Mouse (Mus musculus) urinary bladder, postnatal 10 days (tissue): ENCODE measurements around the gene Dph5.

Experiments used
- DNase-seq: peaks from one replicate; pipeline ENCODE4 v3.0.0; 2022; ENCODE audit warnings: low spot score

Dph5 gene

DNA sequence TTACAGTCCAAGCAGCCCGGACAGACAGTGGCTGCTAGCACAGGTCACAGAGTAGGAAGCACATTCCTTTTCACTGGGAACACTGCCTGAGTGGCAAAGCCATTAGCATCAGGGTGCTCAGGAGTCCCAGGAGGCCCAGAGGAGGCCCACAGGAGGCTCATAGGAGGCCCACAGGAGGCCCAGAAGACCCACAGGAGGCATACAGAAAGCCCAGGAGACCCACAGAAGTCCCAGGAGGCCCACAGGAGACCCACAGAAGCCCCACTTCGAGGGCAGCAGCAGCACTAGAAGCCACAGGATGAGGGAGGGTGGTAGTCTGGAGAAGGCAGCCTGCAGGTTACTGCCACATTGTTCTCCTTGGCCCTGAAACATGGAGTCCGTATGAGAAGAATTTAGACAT lies 65.5 kb downstream of the Dph5 start:
- DNase-seq = no peak

DNA sequence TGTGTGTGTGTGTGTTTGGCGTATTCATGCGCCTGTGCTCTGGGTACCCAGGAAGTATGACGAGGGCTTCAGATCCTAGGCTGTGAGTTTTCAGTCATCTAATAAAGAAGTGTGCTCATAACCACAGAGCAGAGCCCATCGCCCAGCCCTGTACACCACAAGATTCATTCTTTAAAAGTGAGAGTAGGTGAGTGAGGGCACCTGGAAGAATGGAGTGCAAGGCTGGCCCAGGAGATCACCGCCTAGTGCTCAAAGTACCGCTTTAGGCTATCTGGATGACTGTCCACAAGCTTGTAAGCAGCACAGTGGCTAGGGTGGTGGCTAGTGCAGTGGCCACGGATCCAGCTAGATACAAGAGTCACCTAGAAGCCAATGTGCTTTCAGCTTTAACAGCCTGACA lies 69.6 kb downstream of the Dph5 start:
- no peak for DNase-seq

DNA sequence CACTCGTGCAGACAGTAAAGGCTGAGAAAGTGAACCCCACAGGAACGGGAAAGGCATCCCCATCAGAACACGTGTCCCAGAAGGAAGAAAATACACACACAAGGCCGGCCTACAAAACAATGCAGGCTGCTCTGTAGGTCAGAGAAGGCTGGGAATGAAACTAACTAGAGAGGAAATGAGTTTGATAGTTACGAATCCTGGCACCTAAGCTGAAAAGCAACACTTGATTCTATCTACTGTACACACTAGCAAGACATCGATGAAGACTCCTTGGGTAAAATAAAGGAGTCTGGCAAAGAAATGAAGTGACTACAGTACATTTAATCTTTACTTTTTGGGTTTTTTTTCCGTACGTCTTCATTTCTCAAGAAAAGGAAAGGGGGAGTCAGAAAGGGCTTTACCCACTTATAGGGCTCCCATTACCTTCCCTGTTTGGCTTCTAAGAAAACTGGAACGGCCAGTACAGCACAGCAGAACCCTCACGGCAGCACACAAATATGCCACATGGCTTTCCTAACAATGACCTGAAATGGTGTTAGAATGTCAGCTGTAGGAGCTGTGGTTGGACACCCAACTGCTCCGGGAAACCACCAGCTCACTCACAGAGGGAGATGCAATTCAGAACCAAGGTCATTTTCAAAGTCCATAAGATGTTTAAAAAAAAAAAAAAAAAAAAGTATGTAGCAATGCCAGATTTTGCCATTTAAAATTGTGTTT lies 73.8 kb downstream of the Dph5 start:
- no peak for DNase-seq

DNA sequence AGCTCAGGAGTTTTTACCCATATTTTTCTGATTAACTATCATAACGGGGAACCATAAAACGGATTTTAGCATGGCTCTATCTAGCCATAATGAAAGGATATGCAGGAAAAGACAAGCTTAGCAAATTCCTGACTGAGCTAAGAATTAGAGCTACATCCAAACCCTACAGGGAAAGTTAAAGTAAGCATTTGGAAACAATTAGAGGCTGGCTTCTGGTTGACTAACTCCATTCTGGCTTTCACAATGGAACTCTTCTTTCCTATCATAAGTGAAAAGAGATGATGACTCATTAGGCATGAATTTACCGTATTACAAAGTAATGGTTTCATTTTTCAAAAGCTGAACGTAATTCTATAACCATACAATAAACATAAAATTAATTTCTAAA lies 74.4 kb downstream of the Dph5 start:
- no peak for DNase-seq

DNA sequence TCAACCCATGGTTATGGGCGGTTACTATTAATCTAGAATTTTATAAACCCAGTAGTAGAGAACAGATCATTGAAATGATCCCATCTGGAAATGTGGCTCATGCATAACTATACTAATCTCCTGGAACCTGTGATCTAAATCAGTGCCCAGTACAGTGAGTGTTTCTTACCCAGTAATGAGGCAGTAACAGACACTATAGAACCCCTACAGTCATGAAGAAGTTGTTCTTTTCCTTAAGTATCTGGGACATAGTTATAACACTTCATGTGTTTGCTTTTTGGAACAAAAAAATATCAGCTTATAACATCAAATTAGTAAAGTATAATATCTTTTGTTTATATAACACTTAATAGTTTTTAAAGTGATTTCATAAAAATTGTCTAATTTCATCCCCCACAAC lies 76.0 kb downstream of the Dph5 start:
- no peak for DNase-seq

DNA sequence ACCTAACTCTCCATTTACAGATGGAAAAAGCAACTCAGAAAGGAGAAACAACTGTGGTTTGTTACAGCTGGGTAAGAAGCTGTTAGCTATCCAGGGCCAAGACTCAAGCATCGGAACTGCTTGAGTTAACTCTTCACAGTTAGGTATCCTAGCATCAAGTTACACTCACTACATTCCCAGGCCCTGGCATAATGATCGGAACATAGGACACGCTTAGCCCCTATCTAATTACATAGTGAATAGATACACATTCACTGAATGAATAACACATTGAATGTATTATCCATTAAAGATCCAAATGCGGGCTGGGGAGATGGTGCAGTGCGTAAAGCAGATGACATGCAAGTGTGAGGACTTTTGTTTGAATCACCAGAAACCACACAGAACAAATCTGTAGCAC lies 76.4 kb downstream of the Dph5 start:
- DNase-seq = no peak

DNA sequence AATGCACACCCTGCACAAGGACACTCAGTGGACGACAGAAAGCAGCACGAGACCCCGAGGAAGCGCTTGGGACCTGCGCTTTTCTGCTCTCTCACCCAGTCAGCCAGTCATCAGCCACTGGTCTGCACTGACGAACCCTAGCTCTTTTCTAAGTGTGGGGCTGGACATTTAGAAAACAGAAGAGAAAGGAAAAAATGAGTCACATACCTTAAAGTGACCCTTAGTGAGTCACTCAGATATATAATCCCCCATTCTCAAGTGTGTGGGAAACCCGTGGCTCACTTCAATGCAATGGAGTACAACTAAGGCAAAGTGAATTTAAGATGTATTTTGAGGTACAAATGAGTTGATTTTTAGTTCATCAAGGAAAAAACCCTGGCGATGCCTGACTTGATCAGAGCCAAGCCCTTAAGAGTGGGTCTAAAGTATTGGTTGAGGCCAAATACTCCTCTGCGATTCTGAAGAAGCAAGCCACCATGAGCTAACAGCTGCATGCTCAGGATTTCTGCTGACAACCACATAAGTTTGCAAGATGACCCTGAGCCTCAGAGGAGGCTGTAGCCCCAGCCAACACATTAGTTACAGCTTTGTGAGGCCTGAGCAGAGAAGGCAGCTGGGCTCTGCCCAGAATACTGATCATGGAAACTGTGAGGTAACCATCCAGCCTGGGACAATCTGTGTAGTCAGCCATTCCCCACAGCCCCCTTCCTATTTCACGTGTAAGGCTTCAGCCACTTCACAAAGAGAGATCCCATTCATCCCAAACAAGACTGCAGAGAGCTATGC lies 81.3 kb downstream of the Dph5 start:
- DNase-seq = no peak

DNA sequence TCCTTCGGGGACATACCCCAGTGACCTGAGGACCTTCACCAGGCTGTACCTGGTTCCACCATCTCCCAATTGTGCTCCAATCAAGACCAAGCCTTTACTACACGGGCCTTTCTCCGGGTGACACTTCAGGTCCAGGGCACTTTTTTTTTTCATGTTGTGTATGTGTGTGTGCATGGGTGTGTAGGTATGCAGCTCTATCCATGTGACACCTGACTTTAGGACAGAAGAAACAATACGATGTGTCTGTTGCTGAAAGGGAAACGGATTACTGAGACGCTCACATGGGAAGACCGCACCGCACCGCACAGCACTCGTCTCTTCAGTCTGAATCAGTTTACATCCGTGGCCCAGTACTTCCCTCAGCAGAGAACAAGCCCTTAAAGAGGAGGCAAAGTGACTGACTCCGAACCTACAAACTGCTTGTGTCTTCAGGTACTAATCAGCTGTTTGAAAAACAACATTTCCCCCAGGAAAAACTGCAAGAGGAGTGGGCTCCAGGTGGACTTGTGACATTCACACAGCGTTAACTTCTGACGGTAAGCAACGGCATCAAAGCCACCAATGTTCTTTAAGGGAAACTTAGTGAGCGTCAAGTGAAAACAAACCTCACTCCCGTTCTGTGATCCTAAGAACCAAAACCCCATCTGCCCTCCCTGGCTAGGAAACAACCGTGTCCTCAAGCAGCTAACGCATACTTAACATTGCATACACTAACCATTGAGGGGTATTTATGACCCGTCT lies 83.6 kb downstream of the Dph5 start:
- DNase-seq = no peak

DNA sequence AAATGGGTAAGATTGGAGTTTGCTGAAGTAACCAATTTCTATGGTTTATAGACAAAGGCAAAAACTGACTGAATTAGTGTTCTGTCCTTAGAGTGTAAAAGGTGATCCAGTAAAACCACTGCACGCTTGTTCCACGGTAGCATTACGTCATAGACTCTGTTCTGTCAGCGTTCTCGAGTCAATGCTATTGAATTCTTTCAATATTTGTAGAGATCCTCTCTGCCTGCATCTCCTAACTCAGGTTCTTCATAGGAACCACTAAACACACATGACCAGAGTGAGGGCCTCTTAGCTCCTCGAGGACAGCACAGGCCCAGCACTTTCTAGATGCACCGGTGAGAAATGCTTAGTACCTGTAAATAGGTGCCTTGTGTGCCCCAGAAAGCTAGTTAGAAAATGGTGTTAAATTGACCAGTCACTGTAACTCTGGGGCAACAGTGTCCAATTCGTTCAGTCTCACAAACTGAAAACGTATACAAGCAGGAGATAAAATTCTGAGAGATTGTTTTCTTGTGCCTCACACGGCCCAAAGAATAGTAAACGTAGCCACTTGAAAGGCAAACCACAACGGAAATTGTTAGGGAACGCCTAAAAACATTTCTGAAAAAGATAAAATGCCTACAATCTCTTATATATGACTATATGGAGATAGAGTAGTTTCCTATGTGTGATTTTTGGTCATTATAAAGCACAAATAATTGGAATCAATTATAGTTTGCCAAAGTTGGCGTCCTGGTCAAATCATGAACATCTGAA lies 84.4 kb downstream of the Dph5 start:
- DNase-seq = no peak

DNA sequence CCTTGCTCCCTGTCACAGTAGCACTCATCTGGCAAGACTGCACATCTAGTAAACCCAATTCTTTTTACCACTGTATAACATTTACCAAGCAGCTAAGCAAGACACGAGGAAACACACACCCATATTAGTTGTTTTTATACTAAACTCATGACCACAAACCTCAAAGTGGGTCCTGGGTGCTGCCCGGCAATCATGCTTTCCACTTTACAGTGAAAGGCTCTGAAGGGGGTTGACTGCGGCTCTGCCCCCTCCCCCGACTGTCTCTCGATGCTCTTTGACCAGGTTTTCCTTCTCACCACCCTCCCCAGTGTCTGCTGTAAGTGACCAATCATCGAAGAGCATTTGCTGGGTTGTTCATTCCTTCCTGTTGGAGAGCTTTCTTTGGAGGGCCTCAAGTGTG lies 86.6 kb downstream of the Dph5 start:
- no peak for DNase-seq

DNA sequence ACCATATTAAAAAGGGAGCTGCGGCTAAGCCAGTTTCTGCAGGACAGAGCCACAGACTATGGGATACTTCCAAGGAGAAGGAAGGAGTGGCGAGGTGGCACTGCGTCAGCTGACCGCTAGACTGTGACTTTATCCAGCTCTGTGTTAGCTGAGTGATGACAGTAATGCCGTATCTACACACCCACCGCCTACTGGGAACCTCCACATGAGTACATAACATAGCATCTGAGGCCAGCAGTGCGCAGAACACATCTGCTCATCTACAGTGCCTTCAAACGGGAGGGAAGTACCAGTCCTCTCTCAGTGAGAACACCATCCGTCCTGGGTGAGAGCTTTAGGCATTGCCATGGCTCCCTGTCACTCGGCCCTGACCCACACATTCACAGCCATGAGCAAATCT lies 87.4 kb downstream of the Dph5 start:
- DNase-seq = no peak

DNA sequence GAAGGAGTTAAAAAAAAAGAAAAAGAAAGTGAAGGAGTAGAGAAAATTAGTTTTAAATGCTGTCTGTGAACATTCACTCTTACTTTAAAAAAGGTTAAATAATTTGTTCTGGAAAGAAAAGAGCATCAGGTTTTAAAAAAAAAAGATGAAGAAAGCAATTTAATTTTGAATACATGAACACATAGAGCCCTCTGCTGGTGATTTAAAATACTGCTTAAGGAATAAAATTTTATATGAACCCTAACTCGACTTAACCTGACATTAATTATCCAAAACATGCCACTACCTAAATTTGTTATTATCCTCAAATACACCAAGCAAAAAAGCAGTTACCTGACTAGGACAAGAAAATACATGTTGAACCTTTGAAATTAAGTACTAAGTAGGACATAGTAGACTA lies 91.4 kb downstream of the Dph5 start:
- DNase-seq = no peak

DNA sequence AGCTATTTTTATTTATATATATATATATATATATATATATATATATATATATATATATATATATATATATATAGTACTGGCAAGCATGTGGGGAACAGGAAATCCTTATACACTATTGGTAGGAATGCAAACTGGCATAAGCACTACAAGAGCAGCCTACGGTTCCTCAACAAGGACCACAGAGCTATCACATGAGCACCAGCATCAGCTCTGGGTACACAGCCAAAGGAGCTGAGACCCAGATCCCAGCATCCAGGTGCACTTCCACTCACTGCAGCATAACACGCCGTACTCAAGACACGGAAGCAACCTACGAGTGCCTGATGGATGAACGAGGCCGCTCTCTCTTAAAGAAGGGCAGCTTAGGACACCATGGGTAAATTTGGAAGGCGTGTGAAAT lies 95.6 kb downstream of the Dph5 start:
- no peak for DNase-seq
